Mouse (Mus musculus): ENCODE results near the gene Gm10300. TPM values are rescaled to one million over a fixed set of nuclear protein-coding genes. Genes with fewer than 3 reads are reported as not detected.
A peak's percentile ranks its signal among the peaks of the same experiment; 100 is the strongest.

The Gm10300 gene
- polyA plus RNA-seq, 1 experiment from 2014 or later = not detected

DNA sequence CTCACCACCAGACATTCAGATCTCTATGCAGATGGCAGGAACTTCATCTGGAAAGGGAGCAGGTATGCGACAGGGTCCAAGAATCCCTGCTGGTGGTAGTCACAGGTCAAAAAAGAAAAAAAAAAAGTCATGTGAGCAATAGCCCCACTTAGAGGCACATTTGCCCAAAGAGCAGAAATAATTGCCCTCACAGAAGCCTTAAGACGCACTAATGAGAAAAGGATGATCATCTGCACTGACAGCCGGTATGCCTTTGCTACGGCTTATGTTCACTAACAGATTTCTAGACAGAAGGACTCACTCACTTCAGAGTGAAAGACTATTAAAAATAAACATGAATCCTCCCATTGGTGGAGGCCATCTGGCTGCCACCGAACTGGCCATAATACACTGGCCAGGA, 25.1 kb downstream of the Gm10300 start:
- Histone ChIP-seq H3K4me1 (peaks cover 5% of the 10 kb centered on the region), H3K27ac (replicated peaks) (no peak overlapping the region), H3K4me3 (no peak overlapping the region), H3K36me3 (replicated peaks) (no peaks in the 10 kb centered on the region), H3K9me3 (no peaks in the 10 kb centered on the region), H3K27me3 (replicated peaks; ENCODE audit: low read depth, poor library complexity, severe bottlenecking) (no peaks in the 10 kb centered on the region)
- DNase-seq (ENCODE audit: low spot score) = no peak
- 72% methylated on average over 5 of the region's 5 CpGs for WGBS

DNA sequence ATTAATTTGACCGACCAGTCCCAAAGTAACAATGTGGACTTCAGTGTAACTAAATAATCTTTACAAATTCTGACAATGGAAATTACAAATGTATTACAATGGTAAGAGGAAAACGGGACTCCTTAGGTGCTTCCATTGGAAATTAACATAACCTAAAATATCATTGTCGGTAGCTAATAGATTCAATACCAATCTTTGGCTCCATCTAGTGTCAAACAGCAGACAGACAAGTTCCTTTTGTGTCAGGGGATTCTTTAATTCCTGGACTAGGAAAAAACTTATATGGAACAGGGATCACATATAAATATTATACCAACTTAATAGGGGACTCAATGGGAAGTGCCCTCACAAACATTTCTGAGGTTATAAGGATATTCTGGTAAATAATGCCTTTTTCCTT, 26.7 kb downstream of the Gm10300 start:
- Histone ChIP-seq H3K27me3 (replicated peaks; ENCODE audit: low read depth, poor library complexity, severe bottlenecking) (no peaks in the 10 kb centered on the region), H3K4me1 (peaks cover 5% of the 10 kb centered on the region), H3K27ac (replicated peaks) (no peak overlapping the region), H3K4me3 (no peak overlapping the region), H3K36me3 (replicated peaks) (no peaks in the 10 kb centered on the region), H3K9me3 (no peaks in the 10 kb centered on the region)
- 50% methylated on average over 3 of the region's 3 CpGs for WGBS
- no peak for DNase-seq (ENCODE audit: low spot score)

DNA sequence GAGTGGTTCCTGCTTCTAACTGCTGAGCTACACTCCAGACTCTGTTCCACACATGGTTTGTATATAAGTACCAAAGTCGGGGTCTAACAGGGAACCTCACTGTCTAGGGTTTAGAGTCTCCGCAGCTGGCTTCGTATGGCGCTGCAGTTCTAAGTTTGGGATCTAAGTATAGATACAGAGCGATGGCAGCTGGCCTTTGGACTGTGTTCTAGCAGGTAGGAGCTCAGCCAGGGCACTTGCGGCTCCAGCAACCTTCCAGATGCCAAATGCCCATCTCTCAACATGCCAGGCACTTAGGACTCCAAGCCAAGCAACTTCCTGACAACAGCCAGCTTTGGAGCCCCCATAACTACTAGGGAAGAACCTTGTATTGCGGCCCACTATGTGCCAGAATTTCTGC, 33.7 kb downstream of the Gm10300 start:
- DNase-seq (ENCODE audit: low spot score) = no peak
- Histone ChIP-seq H3K36me3 (replicated peaks) (no peaks in the 10 kb centered on the region), H3K27me3 (replicated peaks; ENCODE audit: low read depth, poor library complexity, severe bottlenecking) (peaks cover 18% of the 10 kb centered on the region), H3K27ac (replicated peaks) (no peak overlapping the region), H3K4me1 (peaks cover 15% of the 10 kb centered on the region), H3K4me3 (no peak overlapping the region), H3K9me3 (no peaks in the 10 kb centered on the region)
- WGBS = 93% methylated on average over 7 of the region's 7 CpGs

DNA sequence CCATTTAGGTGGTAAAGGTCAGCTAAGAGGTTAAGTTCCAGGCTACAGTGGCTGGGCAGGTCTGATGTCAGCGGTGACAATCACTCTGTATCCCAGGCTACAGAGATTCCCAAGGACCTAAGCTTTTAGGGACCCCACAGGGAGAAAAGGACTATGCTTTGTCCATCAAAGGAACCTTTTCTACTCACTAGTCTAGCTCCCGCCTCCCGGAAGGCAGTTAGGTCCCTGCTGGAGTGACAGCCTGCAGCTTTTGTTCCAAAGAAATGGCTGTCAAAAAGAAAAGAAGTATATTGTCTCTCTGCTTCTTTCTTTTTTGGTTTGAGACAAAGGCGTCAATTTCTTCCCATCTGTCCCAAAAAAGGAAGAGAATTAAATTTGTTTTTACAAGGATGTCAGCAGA, 36.7 kb downstream of the Gm10300 start:
- DNase-seq (ENCODE audit: low spot score) = no peak
- H3K27ac ChIP-seq (replicated peaks) = no peak overlapping the region
- no peak overlapping the region for H3K4me3 ChIP-seq
- H3K27me3 ChIP-seq (replicated peaks; ENCODE audit: low read depth, poor library complexity, severe bottlenecking) = peaks cover 43% of the 10 kb centered on the region
- no peaks in the 10 kb centered on the region for H3K9me3 ChIP-seq
- peaks cover 20% of the 10 kb centered on the region for H3K4me1 ChIP-seq
- no peaks in the 10 kb centered on the region for H3K36me3 ChIP-seq (replicated peaks)
- WGBS = 47% methylated on average over 4 of the region's 4 CpGs

DNA sequence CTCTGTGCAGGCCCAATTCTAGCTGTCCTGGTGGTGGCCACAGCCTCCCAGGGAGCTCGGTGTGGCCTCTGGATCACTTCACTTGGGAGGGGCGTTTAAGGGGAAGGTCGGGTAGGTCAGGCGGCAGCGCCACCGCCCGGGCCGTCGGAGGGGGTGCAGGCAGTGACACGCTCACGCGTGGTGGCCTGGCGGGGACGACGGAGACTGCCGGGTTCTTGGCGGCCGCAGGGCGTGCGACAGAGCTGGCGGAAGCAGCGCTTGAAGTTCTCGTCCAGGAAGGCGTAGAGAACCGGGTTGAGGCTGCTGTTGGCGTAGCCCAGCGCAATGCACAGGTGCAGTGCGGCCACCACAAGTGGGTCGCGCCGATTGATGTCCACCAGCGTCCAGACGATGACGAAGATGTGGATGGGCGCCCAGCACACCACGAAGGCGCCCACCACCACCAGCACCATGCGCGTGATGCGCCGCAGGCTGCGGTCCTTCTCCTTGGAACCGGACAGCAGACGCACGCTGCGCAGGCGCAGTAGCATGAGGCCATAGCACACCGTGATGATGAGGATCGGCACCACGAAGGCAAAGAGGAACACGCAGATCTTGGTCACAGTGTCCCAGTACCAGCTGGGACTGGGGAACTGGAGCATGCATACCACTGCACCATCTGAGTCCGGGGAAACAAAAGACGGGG, 39.1 kb downstream of the Gm10300 start:
- peak overlapping the region; percentile 46 for H3K4me3 ChIP-seq
- peaks cover 20% of the 10 kb centered on the region for H3K4me1 ChIP-seq
- H3K27ac ChIP-seq (replicated peaks) = no peak overlapping the region; the same call in 1 of the 2 replicates
- DNase-seq (ENCODE audit: low spot score) = peak; percentile 35
- H3K27me3 ChIP-seq (replicated peaks; ENCODE audit: low read depth, poor library complexity, severe bottlenecking) = peaks cover 43% of the 10 kb centered on the region
- no peaks in the 10 kb centered on the region for H3K9me3 ChIP-seq
- WGBS = 43% methylated on average over 53 of the region's 53 CpGs
- H3K36me3 ChIP-seq (replicated peaks) = no peaks in the 10 kb centered on the region

DNA sequence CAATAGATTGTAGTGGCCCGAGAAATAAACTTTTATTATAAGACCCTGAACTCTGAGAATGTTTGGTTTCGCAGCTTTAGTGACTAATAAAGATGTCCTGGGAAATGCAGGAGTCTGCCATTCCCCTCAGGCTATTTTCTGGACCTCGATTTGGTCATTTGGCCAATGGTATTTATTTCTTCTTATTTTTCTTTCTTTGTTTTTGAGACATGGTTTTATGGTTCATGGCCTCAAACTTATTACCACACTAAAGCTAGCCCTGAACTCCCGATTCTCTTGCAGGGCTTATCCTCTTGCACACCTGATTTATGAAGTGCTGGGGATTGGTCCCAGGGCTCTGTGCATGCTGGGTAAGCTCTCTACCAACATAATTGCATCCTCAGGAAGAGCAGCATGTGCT, 41.8 kb downstream of the Gm10300 start:
- WGBS = 85% methylated on average over 4 of the region's 4 CpGs
- H3K4me3 ChIP-seq = no peak overlapping the region
- H3K4me1 ChIP-seq = peaks cover 11% of the 10 kb centered on the region
- H3K36me3 ChIP-seq (replicated peaks) = no peaks in the 10 kb centered on the region
- H3K9me3 ChIP-seq = no peaks in the 10 kb centered on the region
- no peak for DNase-seq (ENCODE audit: low spot score)
- peaks cover 43% of the 10 kb centered on the region for H3K27me3 ChIP-seq (replicated peaks; ENCODE audit: low read depth, poor library complexity, severe bottlenecking)
- H3K27ac ChIP-seq (replicated peaks) = no peak overlapping the region

DNA sequence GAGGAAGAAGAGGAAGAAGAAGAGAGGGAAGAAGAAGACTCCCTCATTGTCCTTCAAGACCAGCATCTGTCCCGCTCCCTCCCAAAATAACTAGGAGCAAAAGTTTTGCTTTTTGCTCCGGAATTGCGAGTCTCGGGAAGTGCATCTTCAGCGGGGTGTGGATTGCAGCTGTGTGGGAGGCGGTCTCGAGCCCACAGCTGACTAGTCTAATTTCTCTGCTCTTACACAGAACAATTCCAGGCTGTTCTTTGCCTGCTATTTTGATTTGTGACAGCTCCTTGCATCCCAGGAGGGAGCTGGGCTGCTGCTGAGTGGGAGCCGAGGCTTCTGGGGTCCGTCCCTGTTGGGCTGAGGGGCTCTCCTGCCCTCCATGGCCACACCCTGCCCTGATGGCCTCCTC, 45.1 kb downstream of the Gm10300 start:
- H3K27ac ChIP-seq (replicated peaks) = no peak overlapping the region

DNA sequence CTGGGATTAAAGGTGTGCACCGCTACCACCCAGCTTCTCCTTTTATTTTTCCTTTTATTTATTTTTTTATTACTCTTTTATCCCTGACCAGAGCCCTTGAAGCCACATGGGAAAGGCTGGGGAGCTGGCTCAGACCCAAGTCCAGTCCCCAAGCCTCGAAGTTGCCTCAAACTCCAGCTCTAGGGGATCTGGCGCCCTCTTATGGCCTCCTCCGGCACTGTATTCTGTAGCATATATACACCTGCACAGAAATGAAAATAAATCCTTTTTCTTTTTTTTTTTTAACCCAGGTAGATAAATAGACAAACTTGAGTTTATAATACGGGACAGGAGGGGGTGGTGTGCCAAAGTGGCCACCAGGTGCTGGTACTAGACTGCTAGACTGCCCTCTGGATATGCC, 47.2 kb downstream of the Gm10300 start:
- WGBS = 79% methylated on average over 5 of the region's 5 CpGs
- Histone ChIP-seq H3K27ac (replicated peaks) (no peak overlapping the region), H3K27me3 (replicated peaks; ENCODE audit: low read depth, poor library complexity, severe bottlenecking) (no peaks in the 10 kb centered on the region), H3K9me3 (no peaks in the 10 kb centered on the region), H3K4me3 (no peak overlapping the region), H3K4me1 (no peaks in the 10 kb centered on the region), H3K36me3 (replicated peaks) (no peaks in the 10 kb centered on the region)
- no peak for DNase-seq (ENCODE audit: low spot score)

More for the DNA sequence above, 45.1 kb downstream of the Gm10300 start:
- 74% methylated on average over 9 of the region's 9 CpGs for whole genome bisulfite sequencing
- H3K4me1 ChIP-seq = no peaks in the 10 kb centered on the region
- no peak overlapping the region for H3K4me3 ChIP-seq
- DNase-seq (ENCODE audit: low spot score) = no peak
- peaks cover 12% of the 10 kb centered on the region for H3K27me3 ChIP-seq (replicated peaks; ENCODE audit: low read depth, poor library complexity, severe bottlenecking)
- no peaks in the 10 kb centered on the region for H3K9me3 ChIP-seq
- no peaks in the 10 kb centered on the region for H3K36me3 ChIP-seq (replicated peaks)

DNA sequence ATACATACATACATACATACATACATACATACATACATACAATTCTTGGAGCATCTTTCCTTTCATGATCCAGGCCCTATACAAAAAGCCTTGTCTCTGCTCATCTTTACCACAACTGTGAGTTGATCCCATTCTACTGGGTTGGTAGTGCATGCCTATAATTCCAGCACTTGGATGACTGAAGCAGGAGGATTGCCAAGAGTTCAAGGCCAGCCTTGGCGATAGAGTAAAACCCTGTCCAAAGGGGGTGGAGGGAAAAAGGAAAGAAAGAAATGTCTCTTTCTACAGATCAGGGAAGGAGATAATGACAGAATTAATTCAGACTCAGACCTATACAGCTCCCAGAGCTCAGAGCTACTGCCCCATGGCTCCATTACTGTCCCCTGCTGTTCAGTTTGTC, 48.7 kb downstream of the Gm10300 start:
- DNase-seq (ENCODE audit: low spot score) = no peak
- no peak overlapping the region for H3K27ac ChIP-seq (replicated peaks)

More for the DNA sequence above, 48.7 kb downstream of the Gm10300 start:
- Histone ChIP-seq H3K27me3 (replicated peaks; ENCODE audit: low read depth, poor library complexity, severe bottlenecking) (no peaks in the 10 kb centered on the region), H3K36me3 (replicated peaks) (no peaks in the 10 kb centered on the region), H3K4me1 (no peaks in the 10 kb centered on the region), H3K9me3 (no peaks in the 10 kb centered on the region), H3K4me3 (no peak overlapping the region)
- WGBS = 78% methylated on average over 1 of the region's 1 CpGs

Other genes with a start within 250 kb of the Gm10300 start
- 21.1 and 23.5 TPM in 2 replicates for gene Ptpru, start 236.4 kb upstream of the Gm10300 start, polyA plus RNA-seq (2016; fragmentation: Nextera tagmentation; extraction: Ambion mirVana)
- gene Mecr, start 231.2 kb upstream of the Gm10300 start, polyA plus RNA-seq (2016; fragmentation: Nextera tagmentation; extraction: Ambion mirVana) = 52.9 and 55.0 TPM in 2 replicates
- gene Srsf4, start 201.1 kb upstream of the Gm10300 start, polyA plus RNA-seq (2016; fragmentation: Nextera tagmentation; extraction: Ambion mirVana) = 142 and 143 TPM in 2 replicates
- gene Tmem200b, start 152.9 kb upstream of the Gm10300 start, polyA plus RNA-seq (2016; fragmentation: Nextera tagmentation; extraction: Ambion mirVana) = 2.1 and 2.8 TPM in 2 replicates
- 133 and 136 TPM in 2 replicates for gene Epb41, start 624 bp downstream of the Gm10300 start, polyA plus RNA-seq (2016; fragmentation: Nextera tagmentation; extraction: Ambion mirVana)
- 0.24 and 0.35 TPM in 2 replicates for gene Oprd1, start 69.8 kb downstream of the Gm10300 start, polyA plus RNA-seq (2016; fragmentation: Nextera tagmentation; extraction: Ambion mirVana)
- gene Ythdf2, start 137.6 kb downstream of the Gm10300 start, polyA plus RNA-seq (2016; fragmentation: Nextera tagmentation; extraction: Ambion mirVana) = 155 and 159 TPM in 2 replicates
- 46.2 and 46.5 TPM in 2 replicates for gene Gmeb1, start 186.9 kb downstream of the Gm10300 start, polyA plus RNA-seq (2016; fragmentation: Nextera tagmentation; extraction: Ambion mirVana)
- 58.8 and 59.3 TPM in 2 replicates for gene Taf12, start 199.7 kb downstream of the Gm10300 start, polyA plus RNA-seq (2016; fragmentation: Nextera tagmentation; extraction: Ambion mirVana)
- gene Rab42, start 228.7 kb downstream of the Gm10300 start, polyA plus RNA-seq (2016; fragmentation: Nextera tagmentation; extraction: Ambion mirVana) = 1.3 and 1.8 TPM in 2 replicates